In the genomic region with DNA sequence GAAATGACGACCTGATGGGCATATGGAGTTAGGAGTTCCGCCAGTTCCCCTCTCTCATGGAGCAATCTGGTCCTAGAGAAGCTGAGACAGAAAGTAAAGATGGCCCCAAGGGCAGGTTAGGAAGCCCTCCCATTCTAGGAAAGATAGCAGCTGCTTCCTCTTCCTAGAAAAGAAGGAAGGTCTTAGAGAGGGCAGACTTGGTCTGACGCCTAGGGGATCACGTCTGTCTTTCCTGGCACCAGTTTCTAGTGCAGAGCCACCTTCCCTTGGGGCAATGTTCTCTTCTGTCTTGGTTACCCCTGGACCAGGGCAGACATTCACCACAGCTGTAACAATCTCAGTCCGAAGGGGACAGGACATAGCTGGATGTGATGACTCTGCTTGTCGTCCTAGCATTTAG, we compare ENCODE assay signal across 25 mouse cellular contexts.
"Had no signal": no experiment of that assay in that cellular context is flagged by ENCODE, and none has a peak within 500 bp of the region (broad histone marks: within the 10 kb centered on the region; RNA-seq: fewer than 3 reads in every experiment).

No protein-coding gene starts in this region.

- H3K27ac ChIP-seq: heart, embryonic 10.5 days; hindbrain, embryonic 10.5 days; hindbrain, embryonic 12.5 days; hindbrain, embryonic 14.5 days; intestine, embryonic 15.5 days; layer of hippocampus, adult 2 months; left cerebral cortex, adult 2 months; limb, embryonic 10.5 days; limb, embryonic 12.5 days had no signal

- H3K4me3 ChIP-seq: heart, embryonic 10.5 days; heart, embryonic 12.5 days; hindbrain, embryonic 10.5 days; hindbrain, embryonic 12.5 days; intestine, embryonic 15.5 days; layer of hippocampus, adult 2 months; left cerebral cortex, adult 2 months; limb, embryonic 10.5 days; limb, embryonic 12.5 days had no signal

- H3K9me3 ChIP-seq: heart, embryonic 10.5 days; heart, embryonic 12.5 days; hindbrain, embryonic 10.5 days; hindbrain, embryonic 12.5 days; intestine, embryonic 15.5 days; limb, embryonic 10.5 days; limb, embryonic 12.5 days had no signal

- DNase-seq: gastrocnemius, postnatal 14 days; gastrocnemius, postnatal 36 days; heart, adult 11 months; heart, postnatal 10 days; heart, postnatal 4 days; kidney, adult 18-20 months; kidney, adult 8-10 months; kidney, postnatal 10 days; kidney, postnatal 25 days; kidney, postnatal 4 days; liver had no signal

- H3K4me2 ChIP-seq: heart, embryonic 12.5 days; hindbrain, embryonic 12.5 days; hindbrain, embryonic 14.5 days; intestine, embryonic 15.5 days; limb, embryonic 12.5 days; liver, embryonic 11.5 days had no signal

- H3K9ac ChIP-seq: heart, embryonic 12.5 days; hindbrain, embryonic 12.5 days; hindbrain, embryonic 14.5 days; intestine, embryonic 15.5 days; limb, embryonic 12.5 days had no signal

- H3K27me3 ChIP-seq: heart, embryonic 12.5 days; hindbrain, embryonic 12.5 days; intestine, embryonic 15.5 days; limb, embryonic 12.5 days had no signal

- ATAC-seq: hindbrain, embryonic 16.5 days; inflammation-experienced regulatory T-cells, adult 6 months; intestine, embryonic 15.5 days; intestine, postnatal 0 days had no signal

- H3K36me3 ChIP-seq: heart, embryonic 10.5 days; heart, embryonic 12.5 days; hindbrain, embryonic 10.5 days; hindbrain, embryonic 12.5 days; intestine, embryonic 15.5 days; limb, embryonic 10.5 days; limb, embryonic 12.5 days had no signal
